Mouse (Mus musculus) left cerebral cortex, postnatal 14 days (tissue): ENCODE data around the gene Mks1. TPM values are rescaled to one million over a fixed set of nuclear protein-coding genes. Genes with fewer than 3 reads are reported as not detected.
"Not testable (repeated sequence)": the region's sequence is repeated elsewhere in the genome, so short reads cannot be mapped to it uniquely, and the experiment has no call there.

Experiments
- DNase-seq, 2 experiments: peaks; one replicate each; pipeline ENCODE4 v3.0.0; 2021 to 2022; ENCODE audit warnings: low spot score in 2 of 2, mixed read lengths in 1 of 2
- intact Hi-C: fragments of 180-260 bp; cut with DNase I; formaldehyde crosslinking; loops from one replicate; pipeline ENCODE4 v1.15.1; 2025
- total RNA-seq, 2 experiments: library from RNA; stranded (reverse); gene quantifications; 2 replicates each; pipeline ENCODE4 v1.2.3; 2021

The Mks1 gene
- total RNA-seq, 2 experiments from 2014 or later = 5.3 to 5.6 TPM

GRCm38 (mm10) chr11:87866891-87867290 lies 13.9 kb downstream of the Mks1 start:
- intact Hi-C loops = not testable (repeated sequence)

GRCm38 (mm10) chr11:87870096-87870495 lies 17.1 kb downstream of the Mks1 start:
- no peak for DNase-seq
- intact Hi-C loops = no loop called here

More at GRCm38 (mm10) chr11:87866891-87867290, 13.9 kb downstream of the Mks1 start:
- DNase-seq = peak in 1 of 2 experiments; percentile 14

- intact Hi-C loops = no loop called here
- DNase-seq = no peak
Measured at GRCm38 (mm10) chr11:87871766-87872165, 18.8 kb downstream of the Mks1 start.

- intact Hi-C loops = no loop called here
Measured at GRCm38 (mm10) chr11:87875436-87875835, 22.4 kb downstream of the Mks1 start, which contains the start of gene Epx. Gene Epx (minus strand): TSS chr11:87875536.

GRCm38 (mm10) chr11:87879826-87880225 lies 26.8 kb downstream of the Mks1 start:
- no peak for DNase-seq
- intact Hi-C loops = no loop called here

More at GRCm38 (mm10) chr11:87875436-87875835, 22.4 kb downstream of the Mks1 start, which contains the start of gene Epx:
- no peak for DNase-seq

- intact Hi-C loops = no loop called here
- DNase-seq = no peak
Measured at GRCm38 (mm10) chr11:87881714-87882113, 28.7 kb downstream of the Mks1 start.

- no peak for DNase-seq
- intact Hi-C loops = no loop called here
Measured at GRCm38 (mm10) chr11:87883493-87883892, 30.5 kb downstream of the Mks1 start.

- intact Hi-C loops = no loop called here
Measured at GRCm38 (mm10) chr11:87884856-87885255, 31.8 kb downstream of the Mks1 start.

GRCm38 (mm10) chr11:87892168-87892567 lies 39.2 kb downstream of the Mks1 start, which contains the start of gene Olfr462:
Gene Olfr462 (minus strand): TSS chr11:87892268.
- intact Hi-C loops = no loop called here
- no peak for DNase-seq

More at GRCm38 (mm10) chr11:87884856-87885255, 31.8 kb downstream of the Mks1 start:
- DNase-seq = no peak

- DNase-seq = no peak
- intact Hi-C loops = no loop called here
Measured at GRCm38 (mm10) chr11:87897287-87897686, 44.3 kb downstream of the Mks1 start, which contains the start of gene Olfr463. Gene Olfr463 (minus strand): TSS chr11:87897387.

GRCm38 (mm10) chr11:87904331-87904730 lies 51.3 kb downstream of the Mks1 start:
- DNase-seq = no peak

More at GRCm38 (mm10) chr11:87904331-87904730, 51.3 kb downstream of the Mks1 start:
- intact Hi-C loops = no loop called here

Other genes with a start within 250 kb of the Mks1 start
- gene Hsf5, start 236.1 kb upstream of the Mks1 start, total RNA-seq = under 1 TPM; 0.46 to 0.66 TPM
- 1 to 10 TPM; 2.6 to 4.1 TPM for gene Rnf43, start 190.5 kb upstream of the Mks1 start, total RNA-seq
- gene Supt4a, start 115.7 kb upstream of the Mks1 start, total RNA-seq = 10 to 100 TPM; 60.6 to 67.6 TPM
- gene Tspoap1, start 92.7 kb upstream of the Mks1 start, total RNA-seq = 100 to 1,000 TPM; 154 to 162 TPM
- not detected for gene Mpo, start 59.6 kb upstream of the Mks1 start, total RNA-seq
- gene Lpo, start 24.9 kb upstream of the Mks1 start, total RNA-seq = under 1 TPM; 0.36 to 0.68 TPM
- under 1 TPM; 0.13 to 0.55 TPM for gene Epx, start 22.3 kb downstream of the Mks1 start, total RNA-seq
- gene Olfr462, start 39.1 kb downstream of the Mks1 start, total RNA-seq = not detected
- not detected for gene Olfr463, start 44.2 kb downstream of the Mks1 start, total RNA-seq
- gene Olfr464, start 67.8 kb downstream of the Mks1 start, total RNA-seq = 1 to 10 TPM in 1 of 2 experiments, under 1 TPM in 1; 0.66 to 1.3 TPM
- gene Dynll2, start 134.3 kb downstream of the Mks1 start, total RNA-seq = 100 to 1,000 TPM; 424 to 478 TPM
- 100 to 1,000 TPM; 171 to 177 TPM for gene Srsf1, start 194.2 kb downstream of the Mks1 start, total RNA-seq
- 10 to 100 TPM; 24.4 to 25.3 TPM for gene Vezf1, start 215.1 kb downstream of the Mks1 start, total RNA-seq
- 10 to 100 TPM; 28.2 TPM for gene Cuedc1, start 244.8 kb downstream of the Mks1 start, total RNA-seq